In genomic region chr13:60002098-60002497, GRCm38 (mm10) we compare ENCODE assay signal across 22 mouse cellular contexts.
"Had no signal": no experiment of that assay in that cellular context is flagged by ENCODE, and none has a peak within 500 bp of the region (broad histone marks: within the 10 kb centered on the region; RNA-seq: fewer than 3 reads in every experiment).

No protein-coding gene starts in this region.

- H3K4me1 ChIP-seq: kidney, embryonic 15.5 days; liver, embryonic 12.5 days; liver, embryonic 15.5 days; megakaryocyte, embryonic 14.5 days; midbrain, embryonic 10.5 days; neural tube, embryonic 13.5 days; stomach, embryonic 15.5 days had no signal

- H3K9me3 ChIP-seq: kidney, embryonic 15.5 days; limb, embryonic 13.5 days; liver, embryonic 12.5 days; liver, embryonic 15.5 days; lung, embryonic 15.5 days; midbrain, embryonic 10.5 days; neural tube, embryonic 13.5 days; stomach, embryonic 15.5 days had no signal

- ATAC-seq: liver, embryonic 12.5 days had no signal

- H3K36me3 ChIP-seq: kidney, embryonic 15.5 days; limb, embryonic 13.5 days; liver, embryonic 12.5 days; liver, embryonic 15.5 days; lung, embryonic 15.5 days; midbrain, embryonic 10.5 days; neural tube, embryonic 13.5 days; stomach, embryonic 15.5 days had no signal

- H3K4me3 ChIP-seq: kidney, embryonic 15.5 days; limb, embryonic 13.5 days; liver, embryonic 12.5 days; liver, embryonic 15.5 days; lung, embryonic 15.5 days; megakaryocyte, embryonic 14.5 days; midbrain, embryonic 10.5 days; neural tube, embryonic 13.5 days; stomach, embryonic 15.5 days had no signal

- H3K4me2 ChIP-seq: kidney, embryonic 15.5 days; limb, embryonic 13.5 days; liver, embryonic 12.5 days; liver, embryonic 15.5 days; lung, embryonic 15.5 days; neural tube, embryonic 13.5 days; stomach, embryonic 15.5 days had no signal

- H3K9ac ChIP-seq: kidney, embryonic 15.5 days; limb, embryonic 13.5 days; liver, embryonic 12.5 days; liver, embryonic 15.5 days; lung, embryonic 15.5 days; neural tube, embryonic 13.5 days; stomach, embryonic 15.5 days had no signal

- H3K27me3 ChIP-seq: kidney, embryonic 15.5 days; limb, embryonic 13.5 days; liver, embryonic 12.5 days; liver, embryonic 15.5 days; lung, embryonic 15.5 days; megakaryocyte, embryonic 14.5 days; neural tube, embryonic 13.5 days; stomach, embryonic 15.5 days had no signal

- DNase-seq: kidney, adult 8-10 months; kidney, postnatal 10 days; kidney, postnatal 36 days; left cerebral cortex, postnatal 4 days; liver; lung, adult 18-20 months; lung, postnatal 10 days; lung, postnatal 36 days; midbrain, embryonic 14.5 days; retina, postnatal 1 day; right cerebral cortex, postnatal 25 days; spleen, adult 18-20 months; thymus, postnatal 25 days had no signal

- H3K27ac ChIP-seq: kidney, embryonic 15.5 days; limb, embryonic 13.5 days; liver, embryonic 12.5 days; liver, embryonic 15.5 days; lung, embryonic 15.5 days; midbrain, embryonic 10.5 days; neural tube, embryonic 13.5 days; stomach, embryonic 15.5 days had no signal
